Mouse (Mus musculus) spleen, postnatal 4 days (tissue): ENCODE results near the gene Chrm1.

Experiments
- DNase-seq, 2 experiments: peaks; one replicate each; pipeline ENCODE4 v3.0.0; 2022; ENCODE audit warnings: low spot score in 2 of 2

Chrm1 gene

GRCm38 (mm10) chr19:8683627-8684026, 20.0 kb downstream of the Chrm1 start:
- DNase-seq = no peak

- no peak for DNase-seq
Measured at GRCm38 (mm10) chr19:8691871-8692539, 28.4 kb downstream of the Chrm1 start.

- no peak for DNase-seq
Measured at GRCm38 (mm10) chr19:8692740-8693139, 29.2 kb downstream of the Chrm1 start.

GRCm38 (mm10) chr19:8695330-8695729, 31.7 kb downstream of the Chrm1 start:
- DNase-seq = peak; percentile 64 to 86

- no peak for DNase-seq
Measured at GRCm38 (mm10) chr19:8699652-8700051, 36.1 kb downstream of the Chrm1 start.

GRCm38 (mm10) chr19:8702458-8702857, 38.9 kb downstream of the Chrm1 start:
- no peak for DNase-seq

GRCm38 (mm10) chr19:8703571-8703970, 40.0 kb downstream of the Chrm1 start:
- no peak for DNase-seq

- DNase-seq = no peak
Measured at GRCm38 (mm10) chr19:8705026-8705708, 41.6 kb downstream of the Chrm1 start.

GRCm38 (mm10) chr19:8706132-8706667, 42.6 kb downstream of the Chrm1 start:
- no peak for DNase-seq

GRCm38 (mm10) chr19:8706930-8707329, 43.3 kb downstream of the Chrm1 start:
- DNase-seq = no peak

GRCm38 (mm10) chr19:8708954-8709353, 45.4 kb downstream of the Chrm1 start:
- DNase-seq = no peak

GRCm38 (mm10) chr19:8710057-8710456, 46.5 kb downstream of the Chrm1 start:
- DNase-seq = no peak

GRCm38 (mm10) chr19:8711506-8711905, 47.9 kb downstream of the Chrm1 start:
- DNase-seq = no peak

- no peak for DNase-seq
Measured at GRCm38 (mm10) chr19:8711949-8712869, 48.6 kb downstream of the Chrm1 start.

GRCm38 (mm10) chr19:8712870-8713305, 49.3 kb downstream of the Chrm1 start:
- peak; percentile 75 to 85 for DNase-seq

GRCm38 (mm10) chr19:8713306-8713996, 49.9 kb downstream of the Chrm1 start:
- DNase-seq = peak; percentile 97 to 99

GRCm38 (mm10) chr19:8713997-8714652, 50.5 kb downstream of the Chrm1 start:
- DNase-seq = no peak

- peak; percentile 58 to 69 for DNase-seq
Measured at GRCm38 (mm10) chr19:8714653-8715481, 51.3 kb downstream of the Chrm1 start.

- peak in 1 of 2 experiments; percentile 28 for DNase-seq
Measured at GRCm38 (mm10) chr19:8715868-8716766, 52.5 kb downstream of the Chrm1 start.
